Mouse (Mus musculus): Measurements from ENCODE around the gene Orc1.

DNA sequence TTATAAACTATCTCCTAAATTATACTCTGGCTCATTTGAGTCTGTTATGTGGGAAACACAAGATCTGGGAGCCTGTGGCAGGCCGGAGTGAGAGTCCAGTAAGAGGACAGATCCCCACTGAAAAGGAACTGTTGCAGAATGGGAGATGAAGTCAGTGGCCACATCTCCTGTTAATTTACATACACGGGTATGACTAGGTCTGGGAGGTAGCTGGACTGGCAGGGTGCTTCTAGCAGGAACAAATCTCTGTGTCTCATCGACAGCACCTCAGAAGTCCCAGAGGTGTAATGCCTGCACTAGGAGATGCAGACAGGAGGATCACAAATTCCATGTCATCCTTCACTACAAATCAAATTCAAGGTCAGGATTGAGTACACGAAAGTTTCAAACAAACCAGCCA, 39.4 kb downstream of the Orc1 start:
- TF ChIP-seq CTCF (IDR thresholded peaks at IDR 0.05) (no peak), EP300 (IDR thresholded peaks at IDR 0.05) (no peak)

Measured in lung, postnatal 0 days (tissue).